9 mouse cellular contexts compared by ENCODE assay signal in the genomic region with DNA sequence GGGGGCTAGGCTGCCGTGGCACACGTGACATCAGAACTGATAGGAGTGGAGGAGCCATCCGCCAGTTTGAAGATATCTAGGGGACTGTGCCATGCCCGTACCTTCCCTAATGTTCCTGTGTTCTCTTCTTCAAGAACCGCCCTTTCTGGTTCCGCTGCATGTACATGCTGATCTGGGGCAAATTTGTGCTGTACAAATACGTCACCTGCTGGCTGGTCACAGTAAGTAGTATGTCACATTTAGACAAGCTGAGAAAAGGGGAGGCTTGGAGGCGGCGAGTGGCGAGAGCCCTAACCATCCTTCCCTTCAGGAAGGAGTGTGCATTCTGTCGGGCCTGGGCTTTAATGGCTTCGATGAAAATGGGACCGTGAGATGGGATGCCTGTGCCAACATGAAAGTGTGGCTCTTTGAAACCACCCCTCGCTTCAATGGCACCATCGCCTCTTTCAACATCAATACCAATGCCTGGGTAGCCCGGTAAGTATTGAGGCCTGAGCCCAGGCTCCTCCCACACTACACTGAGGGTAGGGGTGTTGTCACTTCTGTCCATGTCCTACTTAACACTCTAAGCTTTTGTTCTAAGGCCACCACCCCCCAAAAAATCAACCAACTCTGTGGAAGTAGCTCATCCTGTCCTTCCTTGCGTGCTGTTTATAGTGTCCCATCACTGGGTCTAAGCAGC. TPM values are rescaled to one million over a fixed set of nuclear protein-coding genes. Genes with fewer than 3 reads are reported as not detected.
DNase-seq lines count a peak whose midpoint lies in the region; ATAC-seq lines count a peak whose summit lies in the region.
"Had no signal": no experiment of that assay in that cellular context is flagged by ENCODE, and none has a peak within 500 bp of the region (broad histone marks: within the 10 kb centered on the region; RNA-seq: fewer than 3 reads in every experiment).

No protein-coding gene starts in this region.

- DNase-seq in embryonic facial prominence, embryonic 10.5 days (ENCODE audit: low spot score) = no peak
- no peak for DNase-seq in liver, embryonic 11.5 days (ENCODE audit: low spot score)
- no peak for DNase-seq in liver
- DNase-seq in B cell, adult 2 months = no peak
- DNase-seq in ovary, adult 18-20 months (ENCODE audit: low spot score) = no peak

- no peak overlapping the region for H3K4me2 ChIP-seq in embryonic facial prominence, embryonic 12.5 days (replicated peaks)
- no peak overlapping the region for H3K4me2 ChIP-seq in liver, embryonic 11.5 days
- no peak overlapping the region for H3K4me2 ChIP-seq in forebrain, embryonic 15.5 days (replicated peaks)
- no peak overlapping the region for H3K4me2 ChIP-seq in midbrain, embryonic 13.5 days (replicated peaks)

- WGBS in embryonic facial prominence, embryonic 12.5 days = 91% methylated on average over 17 of the region's 17 CpGs
- 91% methylated on average over 17 of the region's 17 CpGs for WGBS in embryonic facial prominence, embryonic 10.5 days
- WGBS in liver, embryonic 11.5 days = 87% methylated on average over 17 of the region's 17 CpGs
- WGBS in forebrain, embryonic 15.5 days = 93% methylated on average over 17 of the region's 17 CpGs
- 93% methylated on average over 17 of the region's 17 CpGs for WGBS in midbrain, embryonic 13.5 days

- no peaks in the 10 kb centered on the region for H3K27me3 ChIP-seq in embryonic facial prominence, embryonic 12.5 days
- no peaks in the 10 kb centered on the region for H3K27me3 ChIP-seq in embryonic facial prominence, embryonic 10.5 days (replicated peaks; ENCODE audit: low read depth, poor library complexity, severe bottlenecking)
- H3K27me3 ChIP-seq in liver, embryonic 11.5 days (replicated peaks; ENCODE audit: control insufficient read depth, insufficient read depth, low read length) = no peaks in the 10 kb centered on the region
- H3K27me3 ChIP-seq in forebrain, embryonic 15.5 days = no peaks in the 10 kb centered on the region
- no peaks in the 10 kb centered on the region for H3K27me3 ChIP-seq in midbrain, embryonic 13.5 days

- H3K36me3 ChIP-seq in embryonic facial prominence, embryonic 12.5 days = peaks cover 71% of the 10 kb centered on the region
- peaks cover 88% of the 10 kb centered on the region for H3K36me3 ChIP-seq in embryonic facial prominence, embryonic 10.5 days (replicated peaks)
- peaks cover 40% of the 10 kb centered on the region for H3K36me3 ChIP-seq in liver, embryonic 11.5 days (ENCODE audit: control insufficient read depth, insufficient read depth, low read length)
- H3K36me3 ChIP-seq in forebrain, embryonic 15.5 days = peaks cover 50% of the 10 kb centered on the region
- peaks cover 72% of the 10 kb centered on the region for H3K36me3 ChIP-seq in midbrain, embryonic 13.5 days

- 0 out of 2 replicates have a peak, but pooled peaks have one; percentile 25 for ATAC-seq in embryonic facial prominence, embryonic 12.5 days (ENCODE audit: insufficient number of reproducible peaks, insufficient read depth, low FRiP score, low TSS enrichment)
- ATAC-seq in liver, embryonic 11.5 days (replicated peaks; ENCODE audit: low FRiP score) = peak; percentile 13; the same call in 1 of the 2 replicates
- ATAC-seq in forebrain, embryonic 15.5 days (replicated peaks) = peak; percentile 21
- ATAC-seq in midbrain, embryonic 13.5 days = peak; percentile 47

- no peak overlapping the region for H3K9ac ChIP-seq in embryonic facial prominence, embryonic 12.5 days
- no peak overlapping the region for H3K9ac ChIP-seq in liver, embryonic 11.5 days (ENCODE audit: low read depth, low read length)
- no peak overlapping the region for H3K9ac ChIP-seq in forebrain, embryonic 15.5 days (replicated peaks)
- no peak overlapping the region for H3K9ac ChIP-seq in midbrain, embryonic 13.5 days (replicated peaks)

- H3K9me3 ChIP-seq in embryonic facial prominence, embryonic 12.5 days = no peaks in the 10 kb centered on the region
- H3K9me3 ChIP-seq in embryonic facial prominence, embryonic 10.5 days = no peaks in the 10 kb centered on the region
- H3K9me3 ChIP-seq in liver, embryonic 11.5 days (ENCODE audit: control insufficient read depth, low read length) = no peaks in the 10 kb centered on the region
- H3K9me3 ChIP-seq in forebrain, embryonic 15.5 days = no peaks in the 10 kb centered on the region
- H3K9me3 ChIP-seq in midbrain, embryonic 13.5 days = no peaks in the 10 kb centered on the region

- H3K4me1 ChIP-seq in embryonic facial prominence, embryonic 12.5 days = no peaks in the 10 kb centered on the region
- no peaks in the 10 kb centered on the region; the same call in 1 of the 2 replicates for H3K4me1 ChIP-seq in embryonic facial prominence, embryonic 10.5 days
- no peaks in the 10 kb centered on the region for H3K4me1 ChIP-seq in liver, embryonic 11.5 days (replicated peaks; ENCODE audit: control insufficient read depth, insufficient read depth, low read length)
- no peaks in the 10 kb centered on the region for H3K4me1 ChIP-seq in forebrain, embryonic 15.5 days
- 0 out of 2 replicates have a peak, but pooled peaks cover 2% of the 10 kb centered on the region for H3K4me1 ChIP-seq in midbrain, embryonic 13.5 days (replicated peaks)

- H3K27ac ChIP-seq in embryonic facial prominence, embryonic 12.5 days = no peak overlapping the region
- H3K27ac ChIP-seq in embryonic facial prominence, embryonic 10.5 days (replicated peaks) = no peak overlapping the region
- H3K27ac ChIP-seq in liver, embryonic 11.5 days (ENCODE audit: low read depth, low read length) = no peak overlapping the region
- H3K27ac ChIP-seq in forebrain, embryonic 15.5 days (replicated peaks) = no peak overlapping the region
- no peak overlapping the region for H3K27ac ChIP-seq in midbrain, embryonic 13.5 days
- H3K27ac ChIP-seq: left cerebral cortex, adult 2 months had no signal

- H3K4me3 ChIP-seq in embryonic facial prominence, embryonic 12.5 days = no peak overlapping the region
- no peak overlapping the region for H3K4me3 ChIP-seq in embryonic facial prominence, embryonic 10.5 days
- H3K4me3 ChIP-seq in liver, embryonic 11.5 days (ENCODE audit: low read depth, low read length) = no peak overlapping the region
- no peak overlapping the region for H3K4me3 ChIP-seq in forebrain, embryonic 15.5 days
- H3K4me3 ChIP-seq in midbrain, embryonic 13.5 days (replicated peaks) = no peak overlapping the region
- H3K4me3 ChIP-seq: left cerebral cortex, adult 2 months had no signal

RNA-seq across cellular contexts. Expression of a gene that starts 9.7 kb away (rescaled TPM):
- polyA plus RNA-seq in embryonic facial prominence, embryonic 12.5 days (2016; fragmentation: Nextera tagmentation; extraction: Ambion mirVana) = 192 and 199 TPM in 2 replicates
- polyA plus RNA-seq in embryonic facial prominence, embryonic 10.5 days (2016; fragmentation: Nextera tagmentation; extraction: Ambion mirVana) = 233 and 257 TPM in 2 replicates
- 311 and 329 TPM in 2 replicates for polyA plus RNA-seq in liver, embryonic 11.5 days (2014; fragmentation: Nextera tagmentation; extraction: Ambion mirVana)
- polyA plus RNA-seq in forebrain, embryonic 15.5 days (2015; fragmentation: Nextera tagmentation; extraction: Ambion mirVana) = 153 and 160 TPM in 2 replicates
- polyA plus RNA-seq in midbrain, embryonic 13.5 days (2015; fragmentation: Nextera tagmentation; extraction: Ambion mirVana) = 136 and 144 TPM in 2 replicates

RNA-seq across cellular contexts. Expression of a gene that starts 9.9 kb away (rescaled TPM):
- polyA plus RNA-seq in embryonic facial prominence, embryonic 12.5 days (2016; fragmentation: Nextera tagmentation; extraction: Ambion mirVana) = 359 and 370 TPM in 2 replicates
- polyA plus RNA-seq in embryonic facial prominence, embryonic 10.5 days (2016; fragmentation: Nextera tagmentation; extraction: Ambion mirVana) = 473 and 496 TPM in 2 replicates
- 640 and 660 TPM in 2 replicates for polyA plus RNA-seq in liver, embryonic 11.5 days (2014; fragmentation: Nextera tagmentation; extraction: Ambion mirVana)
- polyA plus RNA-seq in forebrain, embryonic 15.5 days (2015; fragmentation: Nextera tagmentation; extraction: Ambion mirVana) = 271 and 275 TPM in 2 replicates
- polyA plus RNA-seq in midbrain, embryonic 13.5 days (2015; fragmentation: Nextera tagmentation; extraction: Ambion mirVana) = 258 and 276 TPM in 2 replicates

RNA-seq across cellular contexts. Expression of a gene that starts 36.3 kb away (rescaled TPM):
- 6.7 TPM in 2 replicates for polyA plus RNA-seq in embryonic facial prominence, embryonic 12.5 days (2016; fragmentation: Nextera tagmentation; extraction: Ambion mirVana)
- polyA plus RNA-seq in embryonic facial prominence, embryonic 10.5 days (2016; fragmentation: Nextera tagmentation; extraction: Ambion mirVana) = 9.3 and 10.4 TPM in 2 replicates
- polyA plus RNA-seq in liver, embryonic 11.5 days (2014; fragmentation: Nextera tagmentation; extraction: Ambion mirVana) = 49.5 and 50.3 TPM in 2 replicates
- polyA plus RNA-seq in forebrain, embryonic 15.5 days (2015; fragmentation: Nextera tagmentation; extraction: Ambion mirVana) = 3.2 and 4.4 TPM in 2 replicates
- polyA plus RNA-seq in midbrain, embryonic 13.5 days (2015; fragmentation: Nextera tagmentation; extraction: Ambion mirVana) = 3.4 and 4.1 TPM in 2 replicates

RNA-seq across cellular contexts. Expression of a gene that starts 38.9 kb away (rescaled TPM):
- 498 and 530 TPM in 2 replicates for polyA plus RNA-seq in embryonic facial prominence, embryonic 12.5 days (2016; fragmentation: Nextera tagmentation; extraction: Ambion mirVana)
- polyA plus RNA-seq in embryonic facial prominence, embryonic 10.5 days (2016; fragmentation: Nextera tagmentation; extraction: Ambion mirVana) = 425 and 454 TPM in 2 replicates
- 147 and 167 TPM in 2 replicates for polyA plus RNA-seq in liver, embryonic 11.5 days (2014; fragmentation: Nextera tagmentation; extraction: Ambion mirVana)
- polyA plus RNA-seq in forebrain, embryonic 15.5 days (2015; fragmentation: Nextera tagmentation; extraction: Ambion mirVana) = 652 and 676 TPM in 2 replicates
- polyA plus RNA-seq in midbrain, embryonic 13.5 days (2015; fragmentation: Nextera tagmentation; extraction: Ambion mirVana) = 710 and 725 TPM in 2 replicates

RNA-seq across cellular contexts. Expression of a gene that starts 39.4 kb away (rescaled TPM):
- 46.0 and 49.1 TPM in 2 replicates for polyA plus RNA-seq in embryonic facial prominence, embryonic 12.5 days (2016; fragmentation: Nextera tagmentation; extraction: Ambion mirVana)
- polyA plus RNA-seq in embryonic facial prominence, embryonic 10.5 days (2016; fragmentation: Nextera tagmentation; extraction: Ambion mirVana) = 41.4 and 46.6 TPM in 2 replicates
- 84.2 and 90.0 TPM in 2 replicates for polyA plus RNA-seq in liver, embryonic 11.5 days (2014; fragmentation: Nextera tagmentation; extraction: Ambion mirVana)
- 34.6 and 35.1 TPM in 2 replicates for polyA plus RNA-seq in forebrain, embryonic 15.5 days (2015; fragmentation: Nextera tagmentation; extraction: Ambion mirVana)
- 39.6 and 40.0 TPM in 2 replicates for polyA plus RNA-seq in midbrain, embryonic 13.5 days (2015; fragmentation: Nextera tagmentation; extraction: Ambion mirVana)
